Mouse (Mus musculus) neural tube, embryonic 11.5 days (tissue): ENCODE data around the gene Wdr19. TPM values are rescaled to one million over a fixed set of nuclear protein-coding genes. Genes with fewer than 3 reads are reported as not detected.

Experiments
- ATAC-seq: fragments of 200-750 bp; cut with Nextera tagmentation; 2 replicates; pipeline ENCODE4 v1.8.0; 2017; ENCODE audit warnings: moderate number of reproducible peaks, mild to moderate bottlenecking, moderate TSS enrichment, moderate library complexity; ENCODE audit not compliant: insufficient read depth, low FRiP score, low TSS enrichment
- DNase-seq: peaks from one replicate; pipeline ENCODE4 v3.0.0-alpha.2; 2015; ENCODE audit warnings: low spot score
- H3K27ac ChIP-seq: fragments of 300-500 bp; sonication (generic); 2 replicates; pipeline ENCODE4 v1.5.1; 2014; ENCODE audit warnings: low read depth, mild to moderate bottlenecking, low read length
- H3K27me3 ChIP-seq: fragments of 300-500 bp; sonication (generic); 2 replicates; pipeline ENCODE4 v1.6.1; 2014; ENCODE audit warnings: mild to moderate bottlenecking, low read length, mixed read lengths; ENCODE audit not compliant: control insufficient read depth, insufficient read depth
- H3K36me3 ChIP-seq: fragments of 300-500 bp; sonication (generic); 2 replicates; pipeline ENCODE4 v1.6.1; 2014; ENCODE audit warnings: mild to moderate bottlenecking, low read length, moderate library complexity, mixed read lengths; ENCODE audit not compliant: control insufficient read depth, insufficient read depth
- H3K4me1 ChIP-seq: fragments of 300-500 bp; sonication (generic); 2 replicates; pipeline ENCODE4 v1.6.1; 2014; ENCODE audit warnings: low read length, mixed read lengths; ENCODE audit not compliant: control insufficient read depth, insufficient read depth
- H3K4me2 ChIP-seq: fragments of 300-500 bp; sonication (generic); 2 replicates; pipeline ENCODE4 v1.6.1; 2014; ENCODE audit warnings: low read depth, mild to moderate bottlenecking, moderate library complexity
- H3K4me3 ChIP-seq: fragments of 300-500 bp; sonication (generic); 2 replicates; pipeline ENCODE4 v1.5.1; 2014; ENCODE audit warnings: low read depth, low read length
- H3K9ac ChIP-seq: fragments of 300-500 bp; sonication (generic); 2 replicates; pipeline ENCODE4 v1.6.1; 2014; ENCODE audit warnings: mild to moderate bottlenecking, low read length
- H3K9me3 ChIP-seq: fragments of 300-500 bp; sonication (generic); 2 replicates; pipeline ENCODE4 v1.6.1; 2016; ENCODE audit warnings: low read length; ENCODE audit not compliant: control insufficient read depth
- WGBS: fragments of 180-500 bp; shearing (Covaris S2); extraction: QIAGEN DNeasy Blood & Tissue Kit; methylation state at CpG from one replicate; pipeline ENCODE4 v1.1.7; 2014; 5-methylcytosine and 5-hydroxymethylcytosine counted together
- polyA plus RNA-seq: library from polyadenylated mRNA; unstranded; fragments of >200 nt; fragmentation: Nextera tagmentation; extraction: Ambion mirVana; gene quantifications from 2 replicates; pipeline ENCODE4 v1.2.1, GENCODE M21; 2014

The Wdr19 gene
- polyA plus RNA-seq, 1 experiment from 2014 or later = 15.6 TPM

DNA sequence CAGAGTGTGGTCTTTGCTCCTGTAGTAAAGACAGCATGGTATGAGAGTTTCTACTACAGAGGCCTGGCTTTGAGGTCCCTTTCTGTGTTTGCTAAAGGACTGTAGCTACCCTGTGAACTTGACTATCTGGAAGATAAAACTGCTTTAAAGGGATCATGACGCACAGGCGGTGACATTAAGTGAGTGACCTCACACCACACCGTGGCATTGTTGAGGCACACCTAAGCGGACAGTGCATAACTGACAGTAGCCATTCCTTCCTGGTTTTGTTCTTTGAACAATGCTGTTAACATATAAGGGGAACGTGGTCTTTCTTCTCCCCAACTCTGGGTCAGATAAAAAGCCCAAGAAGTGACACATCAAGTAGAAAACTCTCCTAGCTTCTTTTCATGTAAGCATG, 24.6 kb downstream of the Wdr19 start:
- Histone ChIP-seq H3K27me3 (no peaks in the 10 kb centered on the region), H3K4me2 (no peak overlapping the region), H3K36me3 (no peaks in the 10 kb centered on the region), H3K9ac (no peak overlapping the region), H3K9me3 (no peaks in the 10 kb centered on the region), H3K4me3 (no peak overlapping the region), H3K27ac (no peak overlapping the region), H3K4me1 (no peaks in the 10 kb centered on the region)
- WGBS = 94% methylated on average over 5 of the region's 5 CpGs
- no peak for DNase-seq
- no peak for ATAC-seq

DNA sequence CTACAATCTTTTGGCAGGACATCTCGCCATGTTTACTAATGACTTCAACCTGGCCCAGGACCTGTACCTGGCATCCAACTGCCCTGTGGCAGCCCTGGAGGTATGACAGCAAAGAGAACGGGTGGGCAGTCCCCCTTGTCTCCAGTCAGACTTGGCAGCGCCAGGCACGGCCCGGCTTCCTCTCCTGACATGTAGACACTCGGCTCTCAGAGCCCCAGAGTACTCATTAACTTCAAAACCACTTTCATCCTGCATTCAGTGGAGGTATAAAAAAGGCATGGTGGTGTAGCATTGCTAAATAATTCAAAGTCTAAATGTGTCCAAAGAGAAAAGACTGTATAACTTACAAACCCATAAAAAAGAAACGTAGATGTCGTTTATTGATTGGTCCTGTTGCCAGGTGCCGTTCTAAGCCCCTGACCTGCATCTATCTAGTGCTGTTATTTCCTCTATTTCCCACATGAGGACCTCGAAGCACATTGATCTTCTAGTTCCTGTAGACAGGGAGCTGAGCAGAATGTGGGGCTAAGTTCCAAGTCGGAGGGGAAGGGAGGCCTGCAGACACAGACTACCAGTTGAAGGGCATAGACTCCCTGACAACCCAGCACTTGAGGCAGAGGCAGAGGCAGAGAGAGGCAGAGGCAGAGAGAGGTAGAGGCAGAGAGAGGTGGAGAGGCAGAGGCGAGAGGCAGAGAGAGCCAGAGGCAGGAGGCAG, 31.9 kb downstream of the Wdr19 start:
- 83% methylated on average over 12 of the region's 12 CpGs for WGBS
- DNase-seq = no peak
- H3K36me3 ChIP-seq = peaks cover 2% of the 10 kb centered on the region; the same call in 1 of the 2 replicates

DNA sequence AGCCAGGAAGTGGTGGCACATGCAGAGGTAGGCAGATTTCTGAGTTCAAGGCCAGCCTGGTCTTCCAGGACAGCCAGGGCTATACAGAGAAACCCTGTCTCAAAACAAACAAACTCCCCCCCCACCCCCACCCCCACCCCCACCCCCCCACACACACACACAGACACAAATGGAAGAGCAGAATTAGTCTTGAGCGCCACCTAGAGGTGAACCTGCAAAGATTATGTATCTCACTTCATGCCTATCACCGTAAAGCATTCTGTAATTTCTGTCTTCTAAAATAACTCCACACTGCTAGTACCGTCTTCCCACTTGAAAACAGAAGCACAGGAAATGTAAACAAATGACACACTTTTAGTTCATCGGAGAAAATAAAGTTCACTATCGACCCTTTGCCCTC, 43.2 kb downstream of the Wdr19 start:
- Histone ChIP-seq H3K4me3 (no peak overlapping the region), H3K9me3 (no peaks in the 10 kb centered on the region), H3K27ac (no peak overlapping the region), H3K27me3 (no peaks in the 10 kb centered on the region), H3K4me1 (no peaks in the 10 kb centered on the region), H3K36me3 (no peaks in the 10 kb centered on the region), H3K4me2 (no peak overlapping the region), H3K9ac (no peak overlapping the region)
- DNase-seq (peak; percentile 25), ATAC-seq (no peak)
- WGBS = 60% methylated on average over 5 of the region's 5 CpGs

More for the DNA sequence above, 31.9 kb downstream of the Wdr19 start:
- Histone ChIP-seq H3K9ac (no peak overlapping the region), H3K9me3 (no peaks in the 10 kb centered on the region), H3K27ac (no peak overlapping the region), H3K27me3 (no peaks in the 10 kb centered on the region), H3K4me2 (no peak overlapping the region), H3K4me3 (no peak overlapping the region), H3K4me1 (no peaks in the 10 kb centered on the region)
- no peak for ATAC-seq

DNA sequence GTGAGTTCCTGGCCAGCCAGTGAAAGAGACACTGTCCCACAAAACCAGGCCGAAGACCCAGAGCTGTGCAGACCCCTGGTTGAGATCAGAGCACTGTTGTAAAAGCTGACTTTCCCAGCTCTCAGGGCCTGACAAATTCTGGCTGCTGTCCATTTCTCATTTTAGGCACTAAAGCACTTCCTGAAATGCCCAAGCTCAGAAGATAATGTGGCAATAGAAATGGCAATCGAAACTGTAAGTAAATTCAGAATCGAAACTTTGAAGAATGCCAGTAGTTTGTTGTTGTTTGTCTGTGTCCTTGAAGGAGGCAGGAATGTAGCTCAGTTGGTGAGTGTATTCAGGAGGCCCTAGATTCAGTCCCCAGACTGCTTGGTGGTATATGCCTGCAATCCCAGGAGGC, 47.8 kb downstream of the Wdr19 start:
- ATAC-seq (no peak), DNase-seq (no peak)
- Histone ChIP-seq H3K9ac (no peak overlapping the region), H3K4me2 (no peak overlapping the region), H3K4me1 (no peaks in the 10 kb centered on the region), H3K36me3 (no peaks in the 10 kb centered on the region), H3K9me3 (no peaks in the 10 kb centered on the region), H3K27ac (no peak overlapping the region), H3K4me3 (no peak overlapping the region), H3K27me3 (no peaks in the 10 kb centered on the region)
- 94% methylated on average over 3 of the region's 3 CpGs for WGBS

DNA sequence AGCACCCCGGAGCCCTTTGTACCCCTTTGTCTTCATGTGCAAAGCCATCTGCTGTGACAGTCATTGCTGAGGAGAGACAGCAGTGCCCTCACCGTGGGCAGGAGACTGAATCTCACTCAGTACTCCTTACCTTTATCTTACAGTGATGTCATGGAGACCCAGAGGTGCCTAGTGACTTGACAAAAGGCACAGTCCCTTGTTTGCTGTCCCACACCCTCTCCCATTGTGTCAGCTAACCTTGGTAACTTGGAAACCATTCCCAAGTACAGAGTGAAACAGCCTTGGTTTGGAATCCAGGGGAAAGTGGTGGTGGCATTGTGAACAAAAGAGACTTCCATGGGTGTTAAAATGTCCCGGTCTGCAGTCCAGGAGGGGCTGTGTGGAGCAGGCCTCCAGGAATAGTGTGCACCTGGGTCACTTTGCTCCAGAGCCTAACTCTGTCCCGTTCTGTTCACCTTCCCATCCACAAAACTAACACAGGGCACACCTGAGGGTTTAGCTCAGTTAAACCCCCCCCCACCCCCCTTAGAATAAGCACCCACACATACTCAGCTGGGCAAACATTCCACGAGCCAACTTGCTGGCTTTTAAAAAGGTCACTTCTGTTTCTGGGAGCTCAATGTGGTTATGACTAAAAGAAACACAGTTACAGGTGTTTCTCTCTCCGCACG, 50.8 kb downstream of the Wdr19 start:
- no peak overlapping the region for H3K4me2 ChIP-seq
- no peak overlapping the region for H3K4me3 ChIP-seq
- 73% methylated on average over 7 of the region's 7 CpGs for WGBS
- DNase-seq (peak; percentile 14), ATAC-seq (no peak)
- H3K27me3 ChIP-seq = no peaks in the 10 kb centered on the region
- no peaks in the 10 kb centered on the region for H3K9me3 ChIP-seq
- no peaks in the 10 kb centered on the region for H3K4me1 ChIP-seq
- no peak overlapping the region for H3K27ac ChIP-seq
- no peak overlapping the region for H3K9ac ChIP-seq
- H3K36me3 ChIP-seq = no peaks in the 10 kb centered on the region

DNA sequence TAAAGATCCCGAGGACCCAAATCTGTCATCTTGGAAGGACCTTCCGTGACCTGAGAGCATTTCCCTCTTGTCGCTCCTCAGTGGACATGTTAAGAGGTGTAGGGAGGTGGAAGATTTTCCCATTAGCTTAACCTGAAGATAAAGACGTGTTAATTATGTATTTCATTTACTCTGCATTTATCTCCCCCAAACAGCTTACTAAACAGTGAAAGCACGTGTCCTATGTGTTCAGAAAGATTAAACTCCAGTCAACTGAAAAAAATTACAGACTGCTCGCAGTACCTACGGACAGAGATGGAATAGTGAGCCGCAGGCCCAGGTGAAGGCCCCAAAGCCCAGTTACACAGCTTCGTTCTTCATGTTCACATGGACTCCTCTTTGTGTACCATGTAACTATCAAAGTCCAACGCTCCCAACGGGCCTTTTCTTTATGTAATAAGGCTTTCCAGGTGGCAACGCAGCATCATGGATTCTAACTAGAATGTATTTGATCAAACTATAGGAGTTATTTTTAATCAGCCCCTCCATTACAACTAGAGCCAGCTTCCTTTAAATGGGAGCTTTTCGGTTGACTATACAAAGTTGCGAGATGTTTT, 58.5 kb downstream of the Wdr19 start:
- Histone ChIP-seq H3K4me1 (no peaks in the 10 kb centered on the region), H3K27me3 (no peaks in the 10 kb centered on the region), H3K9ac (no peak overlapping the region), H3K36me3 (no peaks in the 10 kb centered on the region; the same call in 1 of the 2 replicates), H3K9me3 (no peaks in the 10 kb centered on the region), H3K4me3 (no peak overlapping the region), H3K27ac (no peak overlapping the region), H3K4me2 (no peak overlapping the region)
- DNase-seq (no peak), ATAC-seq (no peak)
- 92% methylated on average over 14 of the region's 14 CpGs for WGBS

DNA sequence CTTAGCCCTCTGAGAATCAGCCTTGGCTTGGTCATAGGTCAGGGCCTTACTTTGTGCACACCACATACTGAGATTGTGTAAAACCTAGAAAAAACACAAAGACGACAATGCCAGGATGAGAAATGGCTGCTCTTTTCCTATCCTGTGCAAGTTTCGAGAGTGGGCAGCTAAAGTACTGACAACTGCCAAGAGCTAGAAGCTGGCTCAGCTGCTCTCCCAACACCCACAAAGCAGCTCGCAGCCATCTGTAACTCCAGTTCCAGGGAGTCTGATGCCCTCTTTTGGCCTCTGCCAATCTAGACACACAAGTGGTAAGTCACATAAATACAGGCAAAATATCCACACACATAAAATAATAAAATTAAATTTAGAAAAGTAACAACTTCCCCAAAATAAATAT, 74.5 kb downstream of the Wdr19 start:
- no peaks in the 10 kb centered on the region for H3K9me3 ChIP-seq
- no peak for DNase-seq
- no peak overlapping the region for H3K4me2 ChIP-seq
- WGBS = 92% methylated on average over 3 of the region's 3 CpGs
- no peaks in the 10 kb centered on the region for H3K27me3 ChIP-seq
- H3K27ac ChIP-seq = no peak overlapping the region
- H3K36me3 ChIP-seq = peaks cover 6% of the 10 kb centered on the region
- H3K4me1 ChIP-seq = no peaks in the 10 kb centered on the region
- no peak overlapping the region for H3K9ac ChIP-seq
- no peak overlapping the region for H3K4me3 ChIP-seq
- ATAC-seq = no peak

DNA sequence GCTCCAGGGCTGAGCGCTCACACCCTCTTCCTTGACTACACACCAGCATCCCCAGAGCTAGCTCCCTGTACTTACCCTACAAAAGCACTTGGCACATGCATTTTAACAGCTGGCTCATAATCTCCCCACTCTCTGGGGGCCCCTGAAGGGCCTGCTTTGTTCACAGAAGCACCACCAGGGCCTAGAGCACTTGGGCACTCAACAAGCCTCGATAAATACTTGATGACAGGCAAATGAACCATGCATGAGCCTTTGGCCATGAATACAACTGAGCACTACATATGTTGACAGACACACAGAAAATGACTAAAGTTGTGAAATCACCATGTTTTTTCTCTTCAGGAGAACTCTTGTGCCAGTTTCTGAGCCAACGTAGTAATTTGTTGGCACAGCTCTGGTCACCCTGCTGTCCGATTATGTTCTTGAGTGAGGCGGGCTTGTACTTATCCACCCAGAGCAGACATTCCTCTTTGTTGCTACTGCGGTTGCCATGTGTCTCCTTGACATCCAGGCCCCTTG, 79.7 kb downstream of the Wdr19 start:
- Histone ChIP-seq H3K27ac (no peak overlapping the region), H3K9ac (no peak overlapping the region), H3K27me3 (no peaks in the 10 kb centered on the region), H3K4me1 (no peaks in the 10 kb centered on the region), H3K4me3 (no peak overlapping the region), H3K4me2 (no peak overlapping the region), H3K9me3 (no peaks in the 10 kb centered on the region), H3K36me3 (peaks cover 4% of the 10 kb centered on the region)
- DNase-seq (no peak), ATAC-seq (no peak)
- 95% methylated on average over 6 of the region's 6 CpGs for WGBS
